Mouse (Mus musculus) left cerebral cortex, postnatal 4 days (tissue): ENCODE data around the gene Fgf15. TPM values are rescaled to one million over a fixed set of nuclear protein-coding genes. Genes with fewer than 3 reads are reported as not detected.

Experiments
- DNase-seq: peaks from one replicate; pipeline ENCODE4 v3.0.0-alpha.2; 2022
- intact Hi-C: fragments of 180-260 bp; cut with DNase I; formaldehyde crosslinking; loops from one replicate; pipeline ENCODE4 v1.15.1; 2025
- total RNA-seq, 2 experiments: library from RNA; stranded (reverse); gene quantifications; 2 replicates each; pipeline ENCODE4 v1.2.3; 2021

Gene Fgf15
- total RNA-seq, result under 1 TPM; 0.26 to 0.62 TPM

DNA sequence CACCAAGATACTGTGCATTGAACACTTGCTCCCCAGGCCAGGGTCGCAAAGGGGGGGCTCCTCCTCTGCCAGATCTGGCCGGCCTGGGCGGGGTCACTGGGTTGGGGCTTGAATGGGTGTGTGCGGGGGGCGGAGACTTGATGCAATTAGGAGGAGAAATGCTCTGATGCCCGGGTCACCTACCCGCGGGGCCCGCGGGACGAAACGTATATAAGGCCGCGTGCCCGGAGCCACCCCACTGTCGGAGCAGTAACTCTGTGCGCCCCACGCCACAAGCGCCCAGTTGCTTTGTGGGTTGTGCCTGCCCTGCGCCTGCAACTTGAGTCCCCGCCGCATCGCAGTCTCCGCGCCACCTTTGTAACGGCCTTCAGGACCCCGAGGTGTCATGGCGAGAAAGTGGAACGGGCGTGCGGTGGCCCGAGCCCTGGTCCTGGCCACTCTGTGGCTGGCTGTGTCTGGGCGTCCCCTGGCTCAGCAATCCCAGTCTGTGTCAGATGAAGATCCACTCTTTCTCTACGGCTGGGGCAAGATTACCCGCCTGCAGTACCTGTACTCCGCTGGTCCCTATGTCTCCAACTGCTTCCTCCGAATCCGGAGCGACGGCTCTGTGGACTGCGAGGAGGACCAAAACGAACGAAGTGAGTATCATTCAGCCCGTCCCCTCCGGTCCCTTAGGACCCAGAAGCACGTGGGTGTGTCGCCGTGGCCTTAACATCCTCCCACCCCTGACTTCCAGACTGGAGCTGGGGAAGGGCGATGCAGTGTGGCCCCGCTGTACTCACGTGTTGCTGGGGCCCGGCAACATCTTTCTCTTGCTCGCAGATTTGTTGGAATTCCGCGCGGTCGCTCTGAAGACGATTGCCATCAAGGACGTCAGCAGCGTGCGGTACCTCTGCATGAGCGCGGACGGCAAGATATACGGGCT, at the start of gene Fgf15:
Fgf15 (plus strand) TSS at position 238 of the 925 bp plus-strand sequence.
- intact Hi-C loops, result loop anchor here (5.0 kb wide), 1 partner anchor 309 kb away; no protein-coding TSS in a partner anchor
- DNase-seq, result peak; percentile 13

DNA sequence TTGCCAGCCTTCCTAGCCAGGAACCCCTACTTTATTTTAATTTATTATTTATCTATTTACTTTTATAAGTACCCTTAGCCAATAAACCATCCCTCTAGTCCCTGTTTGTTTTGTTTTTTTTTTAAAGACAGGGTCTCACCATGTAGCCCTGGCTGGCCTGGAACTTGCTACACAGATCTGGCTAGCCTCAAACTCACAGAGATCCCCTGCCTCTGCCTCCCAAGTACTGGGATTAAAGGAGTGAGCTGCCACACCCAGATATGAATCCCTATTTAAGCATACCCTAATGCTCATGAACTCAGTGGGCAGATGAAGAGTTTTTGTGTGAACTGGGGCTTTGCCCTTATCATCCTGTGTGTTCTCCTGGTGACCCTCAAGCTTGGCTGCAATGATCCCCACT, 49.3 kb upstream of the Fgf15 start, which contains the start of gene Fgf4:
Fgf4 (plus strand) TSS at position 301 of the 400 bp plus-strand sequence.
- intact Hi-C loops, result no loop called here
- no peak for DNase-seq

DNA sequence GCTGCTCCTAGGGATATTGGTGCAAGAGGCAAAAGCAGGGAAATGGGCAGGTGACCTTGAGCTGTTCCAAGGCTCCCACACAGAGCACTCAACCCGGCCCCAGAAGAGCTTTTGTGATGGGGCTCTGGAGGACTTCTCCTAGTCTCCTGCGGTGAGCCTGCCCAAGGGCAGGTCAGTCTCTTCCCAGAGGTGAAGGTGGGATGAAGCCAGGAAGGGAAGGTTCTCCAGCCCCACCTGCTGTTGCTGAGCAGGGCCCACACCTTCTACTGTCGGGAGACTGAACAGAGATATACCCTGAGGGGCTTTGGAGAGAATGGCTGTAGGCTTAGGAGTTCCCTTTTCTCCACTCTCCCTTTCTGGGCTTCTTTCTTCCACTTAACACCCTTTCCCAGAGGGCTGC, 45.0 kb upstream of the Fgf15 start:
- DNase-seq, result no peak
- intact Hi-C loops, result no loop called here

- DNase-seq, result no peak
- intact Hi-C loops, result no loop called here
These were observed 41.4 kb upstream of the Fgf15 start for GRCm38 (mm10) chr7:144854966-144855365.

- DNase-seq, result no peak
These were observed 39.2 kb upstream of the Fgf15 start for GRCm38 (mm10) chr7:144857158-144857557.

DNA sequence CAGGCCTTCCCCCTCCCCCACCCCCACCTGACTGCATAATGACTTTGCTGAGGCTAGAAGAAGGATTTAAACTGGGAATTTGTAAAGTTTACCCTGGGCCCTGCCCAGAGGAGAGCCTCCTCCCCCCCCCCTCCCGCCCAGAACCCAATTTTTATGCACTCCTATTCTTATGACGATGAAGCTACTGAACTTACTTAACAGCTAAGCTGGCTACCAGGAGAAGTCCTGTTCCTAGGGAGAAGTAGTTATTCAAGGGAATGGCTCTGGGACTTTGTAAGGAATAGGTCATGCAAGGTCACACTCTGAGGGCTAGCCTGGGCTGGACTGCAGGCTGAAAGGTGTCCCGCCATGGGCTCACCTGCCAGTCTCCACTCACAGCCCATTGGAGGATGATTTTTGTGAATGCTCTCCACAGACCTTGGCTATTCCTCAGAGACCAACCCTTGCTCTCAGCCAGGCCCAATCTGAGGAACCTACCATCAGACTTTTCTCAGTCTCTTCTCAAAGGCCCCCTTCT, 38.4 kb upstream of the Fgf15 start:
- DNase-seq, result no peak
- intact Hi-C loops, result no loop called here

More at GRCm38 (mm10) chr7:144857158-144857557, 39.2 kb upstream of the Fgf15 start:
- intact Hi-C loops, result no loop called here

DNA sequence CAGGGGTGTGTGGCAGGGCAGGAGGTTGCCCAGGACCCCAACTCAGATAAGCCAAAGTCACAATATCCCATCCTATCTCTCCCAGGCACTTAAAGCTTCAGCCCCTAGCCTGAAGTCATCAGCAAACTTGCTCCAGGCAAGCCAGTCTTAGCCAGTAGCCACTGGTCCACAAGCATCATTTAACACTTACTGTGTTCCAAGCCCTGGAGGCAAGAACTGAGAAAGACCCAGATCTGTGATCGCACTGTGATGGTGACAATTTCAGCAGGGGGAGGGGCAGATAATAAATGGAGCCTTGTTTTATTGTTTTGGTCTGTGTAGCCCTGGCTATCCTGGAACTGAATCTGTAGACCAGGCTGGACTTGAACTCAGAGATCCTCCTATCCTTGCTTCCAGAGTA, 37.6 kb upstream of the Fgf15 start:
- no peak for DNase-seq
- intact Hi-C loops, result no loop called here

DNA sequence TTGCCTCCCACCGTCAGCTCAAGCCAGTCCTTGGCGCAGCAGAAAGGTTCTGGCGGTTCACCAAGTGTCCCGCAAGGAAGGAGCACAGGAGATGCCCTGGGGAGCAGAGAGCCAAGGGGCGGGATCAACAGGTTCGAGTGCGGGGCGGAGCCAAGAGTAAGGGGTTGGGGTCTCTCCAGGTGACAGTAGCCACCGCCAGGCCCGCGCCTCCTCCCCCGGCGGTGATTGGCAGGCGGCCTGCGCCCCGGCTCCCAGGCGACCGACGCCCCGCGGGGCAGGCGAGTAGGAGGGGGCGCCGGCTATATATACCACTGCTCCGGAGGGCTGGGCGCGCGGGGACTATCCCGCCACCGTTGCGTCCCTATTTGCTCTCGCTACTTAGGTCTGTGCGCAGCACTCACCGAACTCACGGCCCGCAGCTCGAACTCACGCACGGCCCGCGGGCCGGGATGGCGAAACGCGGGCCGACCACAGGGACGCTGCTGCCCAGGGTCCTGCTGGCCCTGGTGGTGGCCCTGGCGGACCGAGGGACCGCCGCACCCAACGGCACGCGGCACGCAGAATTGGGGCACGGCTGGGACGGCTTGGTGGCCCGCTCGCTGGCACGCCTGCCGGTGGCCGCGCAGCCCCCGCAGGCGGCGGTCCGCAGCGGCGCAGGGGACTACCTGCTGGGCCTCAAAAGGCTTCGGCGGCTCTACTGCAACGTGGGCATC, 35.1 kb upstream of the Fgf15 start:
- no peak for DNase-seq
- intact Hi-C loops, result no loop called here

- intact Hi-C loops, result no loop called here
These were observed 34.6 kb upstream of the Fgf15 start for GRCm38 (mm10) chr7:144861769-144862070.

DNA sequence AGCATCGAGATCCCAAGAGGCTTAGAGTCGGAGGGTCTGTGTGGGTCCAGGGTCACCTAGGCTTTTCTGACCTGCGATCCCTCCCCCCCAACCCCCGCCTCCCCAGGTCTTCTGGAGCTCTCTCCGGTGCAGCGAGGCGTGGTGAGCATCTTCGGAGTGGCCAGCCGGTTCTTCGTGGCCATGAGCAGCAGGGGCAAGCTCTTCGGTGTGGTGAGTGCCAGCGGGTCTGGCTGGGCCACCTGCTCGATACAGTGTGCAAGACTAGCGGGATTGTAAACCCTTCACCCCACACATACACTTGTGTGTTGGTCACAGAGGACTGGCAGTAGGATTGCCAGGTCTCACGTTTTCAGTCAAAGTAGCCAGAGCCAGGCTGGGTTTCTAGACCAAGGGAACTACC, 34.2 kb upstream of the Fgf15 start:
- intact Hi-C loops, result no loop called here
- DNase-seq, result peak; percentile 51

More at GRCm38 (mm10) chr7:144861769-144862070, 34.6 kb upstream of the Fgf15 start:
- no peak for DNase-seq

- no peak for DNase-seq
- intact Hi-C loops, result no loop called here
These were observed 33.6 kb upstream of the Fgf15 start for GRCm38 (mm10) chr7:144862712-144863111.

DNA sequence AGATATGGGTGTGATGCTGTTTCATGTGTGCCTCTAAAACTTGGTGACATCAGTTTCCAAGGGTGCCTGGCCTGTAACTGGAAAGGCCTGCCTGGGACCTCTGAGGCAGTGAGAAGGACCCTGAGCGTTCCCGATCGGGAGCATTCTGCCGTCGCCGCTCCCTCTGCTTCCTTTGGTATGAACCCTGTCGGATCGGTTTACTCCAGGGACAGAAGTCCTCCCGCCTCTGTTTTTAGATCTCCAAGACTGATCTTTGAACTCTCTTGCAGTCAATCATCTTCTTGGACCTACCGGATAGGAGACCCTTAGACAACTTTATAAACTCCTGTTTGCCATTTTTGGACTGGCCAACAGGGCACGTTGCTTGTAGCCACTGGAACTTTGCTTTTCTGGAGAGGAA, 33.1 kb upstream of the Fgf15 start:
- DNase-seq, result no peak
- intact Hi-C loops, result no loop called here

DNA sequence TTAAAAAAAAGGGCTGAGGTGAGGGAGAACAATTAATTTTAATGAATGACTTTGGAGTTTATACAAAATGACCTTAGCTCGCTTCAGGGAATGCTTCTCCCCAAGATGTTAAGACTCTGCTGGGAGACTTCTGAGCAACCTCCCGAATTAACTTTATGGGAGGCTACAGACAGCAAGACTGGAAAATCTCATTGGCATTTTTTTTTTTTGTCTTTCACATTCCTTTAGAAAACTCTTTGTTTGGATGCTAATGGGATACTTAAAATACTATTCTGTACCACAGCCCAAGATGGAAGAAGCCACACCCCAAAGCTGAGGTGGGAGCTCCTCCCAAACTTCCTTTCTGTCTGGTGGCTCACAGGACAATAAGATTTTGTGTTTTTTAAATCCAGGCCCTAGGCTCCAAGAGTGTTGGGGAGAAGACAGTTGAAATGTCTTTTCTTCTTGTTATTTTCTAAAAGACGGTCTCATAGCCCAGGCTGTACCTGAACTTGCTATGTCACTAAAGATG, 32.1 kb upstream of the Fgf15 start:
- DNase-seq, result no peak
- intact Hi-C loops, result no loop called here

GRCm38 (mm10) chr7:144867161-144867560, 29.2 kb upstream of the Fgf15 start:
- intact Hi-C loops, result no loop called here
- DNase-seq, result no peak

DNA sequence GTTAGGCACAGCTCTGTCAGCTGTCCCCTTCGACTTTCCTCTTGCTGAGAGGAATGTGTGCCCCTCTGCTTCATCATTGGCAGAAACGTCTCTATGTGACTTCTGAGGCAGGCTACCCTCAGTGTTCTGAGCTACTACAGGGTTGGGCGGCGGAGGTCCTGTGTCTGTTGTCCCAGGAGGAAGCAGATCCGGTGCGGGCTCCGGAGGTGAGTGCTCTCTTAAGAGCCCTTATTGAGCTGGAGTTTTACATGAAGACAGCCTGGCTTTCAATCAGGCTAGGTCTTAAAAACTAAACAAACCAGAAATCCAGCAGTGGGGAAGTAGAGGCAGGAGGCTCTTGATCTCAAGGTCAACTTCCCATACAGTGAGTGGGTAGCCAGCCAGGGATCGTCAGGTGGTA, 28.7 kb upstream of the Fgf15 start:
- intact Hi-C loops, result no loop called here
- DNase-seq, result no peak

GRCm38 (mm10) chr7:144872420-144872819, 23.9 kb upstream of the Fgf15 start:
- intact Hi-C loops, result no loop called here
- DNase-seq, result no peak

DNA sequence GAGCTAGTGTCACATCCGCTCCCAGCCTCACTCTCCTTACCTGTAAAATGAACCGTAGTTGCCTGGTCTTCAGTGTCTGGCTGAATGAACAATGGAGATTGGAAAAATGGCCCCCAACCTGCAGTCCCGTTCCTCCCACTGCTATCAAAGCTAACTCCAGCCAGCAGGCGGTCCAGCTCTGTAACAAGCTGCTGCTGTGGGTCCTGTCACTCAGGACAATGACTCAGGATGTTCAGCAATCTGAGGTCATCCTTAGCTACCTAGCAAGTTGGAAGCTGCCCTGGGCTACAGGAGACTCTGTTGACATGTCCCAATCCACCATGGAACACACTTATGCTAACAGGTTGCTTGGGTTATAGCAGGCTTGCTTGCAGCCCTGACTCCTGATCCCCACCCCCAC, 23.2 kb upstream of the Fgf15 start:
- intact Hi-C loops, result no loop called here

GRCm38 (mm10) chr7:144874226-144874625, 22.1 kb upstream of the Fgf15 start:
- no peak for DNase-seq
- intact Hi-C loops, result no loop called here

More for the DNA sequence above, 23.2 kb upstream of the Fgf15 start:
- DNase-seq, result no peak

GRCm38 (mm10) chr7:144878401-144878800, 17.9 kb upstream of the Fgf15 start:
- intact Hi-C loops, result no loop called here

DNA sequence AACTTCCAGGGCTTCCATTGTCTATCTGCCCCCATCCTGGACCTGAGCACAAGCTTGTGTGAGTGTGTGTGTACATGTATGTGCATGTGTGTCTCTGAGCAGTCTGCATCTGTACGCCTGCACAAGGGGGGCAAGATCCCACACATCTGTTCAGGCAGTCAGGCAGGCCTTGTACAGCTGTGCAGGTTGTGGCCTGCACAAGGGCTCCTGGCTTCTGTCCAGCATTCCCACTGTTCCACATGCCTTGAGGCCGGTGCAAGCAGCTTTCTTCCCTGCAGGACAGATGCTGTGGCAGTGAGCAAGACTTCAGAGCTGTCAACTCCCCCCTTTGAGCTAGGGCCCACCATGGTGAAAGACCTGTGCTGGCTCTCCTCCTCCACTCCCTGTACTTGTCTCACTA, 13.2 kb upstream of the Fgf15 start:
- intact Hi-C loops, result no loop called here

More at GRCm38 (mm10) chr7:144878401-144878800, 17.9 kb upstream of the Fgf15 start:
- DNase-seq, result no peak

DNA sequence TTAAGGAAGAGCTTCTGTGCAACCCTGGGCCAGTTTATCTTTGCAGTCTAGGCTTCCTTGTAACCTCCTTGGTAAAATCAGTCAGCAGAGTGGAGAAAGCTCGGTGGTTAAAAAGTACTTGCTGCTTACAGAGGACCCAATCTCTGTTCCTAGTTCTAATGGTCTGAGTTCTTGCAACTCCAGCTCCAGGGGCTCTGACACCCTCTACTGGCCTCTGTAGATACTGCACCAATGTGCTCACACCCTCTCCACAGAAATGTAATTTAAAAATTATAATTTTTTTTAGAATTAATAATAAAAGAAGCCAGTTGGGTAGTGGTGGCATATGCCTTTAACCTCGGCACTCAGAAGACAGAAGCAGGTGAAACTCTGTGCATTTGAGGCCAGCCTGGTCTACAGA, 8.7 kb upstream of the Fgf15 start:
- DNase-seq, result no peak
- intact Hi-C loops, result no loop called here

More for the DNA sequence above, 13.2 kb upstream of the Fgf15 start:
- no peak for DNase-seq
